Mouse (Mus musculus) midbrain, postnatal 0 days (tissue): ENCODE results near the gene Gm20388. TPM values are rescaled to one million over a fixed set of nuclear protein-coding genes. Genes with fewer than 3 reads are reported as not detected.
A peak's percentile ranks its signal among the peaks of the same experiment; 100 is the strongest.

ENCODE experiments used
- ATAC-seq: fragments of 200-750 bp; cut with Nextera tagmentation; 2 replicates; pipeline ENCODE4 v1.8.0; 2017; ENCODE audit warnings: moderate number of reproducible peaks, mild to moderate bottlenecking, moderate TSS enrichment, moderate library complexity; ENCODE audit not compliant: low FRiP score
- DNase-seq: peaks from one replicate; pipeline ENCODE4 v3.0.0-alpha.2; 2015; ENCODE audit warnings: low spot score
- H3K27ac ChIP-seq: fragments of 300-500 bp; sonication (generic); 2 replicates; pipeline ENCODE4 v1.5.1; 2014; ENCODE audit warnings: low read depth, mild to moderate bottlenecking, low read length, mixed read lengths
- H3K27me3 ChIP-seq: fragments of 300-500 bp; sonication (generic); 2 replicates; pipeline ENCODE4 v1.6.1; 2014; ENCODE audit warnings: low read length, control low read depth, mixed read lengths; ENCODE audit not compliant: insufficient read depth
- H3K36me3 ChIP-seq: fragments of 300-500 bp; sonication (generic); 2 replicates; pipeline ENCODE4 v1.6.1; 2014; ENCODE audit warnings: low read length, control low read depth, mixed read lengths; ENCODE audit not compliant: insufficient read depth
- H3K4me1 ChIP-seq: fragments of 300-500 bp; sonication (generic); 2 replicates; pipeline ENCODE4 v1.6.1; 2014; ENCODE audit warnings: mild to moderate bottlenecking, control low read depth, antibody characterized with exemption, low read length, mixed read lengths; ENCODE audit not compliant: insufficient read depth
- H3K4me2 ChIP-seq: fragments of 300-500 bp; sonication (generic); 2 replicates; pipeline ENCODE4 v1.6.1; 2014; ENCODE audit warnings: low read depth, mild to moderate bottlenecking, low read length, mixed read lengths; ENCODE audit not compliant: poor library complexity, severe bottlenecking
- H3K4me3 ChIP-seq: fragments of 300-500 bp; sonication (generic); 2 replicates; pipeline ENCODE4 v1.5.1; 2014; ENCODE audit warnings: low read depth, mild to moderate bottlenecking, low read length, moderate library complexity
- H3K9ac ChIP-seq: fragments of 300-500 bp; sonication (generic); replicated peaks from 2 replicates; pipeline ENCODE4 v1.6.1; 2014; ENCODE audit warnings: mild to moderate bottlenecking, low read length, moderate library complexity, mixed read lengths; ENCODE audit not compliant: poor library complexity, severe bottlenecking
- H3K9me3 ChIP-seq: fragments of 300-500 bp; sonication (generic); 2 replicates; pipeline ENCODE4 v1.6.1; 2016; ENCODE audit warnings: low read length, control low read depth
- CTCF ChIP-seq: IDR thresholded peaks from 2 replicates; pipeline ENCODE4 v1.5.1; 2016; ENCODE audit warnings: antibody characterized with exemption, mild to moderate bottlenecking
- WGBS: fragments of 180-500 bp; shearing (Covaris S2); extraction: QIAGEN DNeasy Blood & Tissue Kit; methylation state at CpG from one replicate; pipeline ENCODE4 v1.1.7; 2014; 5-methylcytosine and 5-hydroxymethylcytosine counted together
- polyA plus RNA-seq: library from polyadenylated mRNA; unstranded; fragments of >200 nt; fragmentation: Nextera tagmentation; extraction: Ambion mirVana; gene quantifications from 2 replicates; pipeline ENCODE4 v1.2.1, GENCODE M21; 2015
- total RNA-seq: library from RNA; depleted of rRNA; stranded (reverse); fragments of >200 nt; gene quantifications from 2 replicates; pipeline ENCODE4 v1.2.3, GENCODE M21; 2014

Gm20388 gene
- total and polyA plus RNA-seq, 2 experiments from 2014 or later: 74.2 TPM; not detected in 1

DNA sequence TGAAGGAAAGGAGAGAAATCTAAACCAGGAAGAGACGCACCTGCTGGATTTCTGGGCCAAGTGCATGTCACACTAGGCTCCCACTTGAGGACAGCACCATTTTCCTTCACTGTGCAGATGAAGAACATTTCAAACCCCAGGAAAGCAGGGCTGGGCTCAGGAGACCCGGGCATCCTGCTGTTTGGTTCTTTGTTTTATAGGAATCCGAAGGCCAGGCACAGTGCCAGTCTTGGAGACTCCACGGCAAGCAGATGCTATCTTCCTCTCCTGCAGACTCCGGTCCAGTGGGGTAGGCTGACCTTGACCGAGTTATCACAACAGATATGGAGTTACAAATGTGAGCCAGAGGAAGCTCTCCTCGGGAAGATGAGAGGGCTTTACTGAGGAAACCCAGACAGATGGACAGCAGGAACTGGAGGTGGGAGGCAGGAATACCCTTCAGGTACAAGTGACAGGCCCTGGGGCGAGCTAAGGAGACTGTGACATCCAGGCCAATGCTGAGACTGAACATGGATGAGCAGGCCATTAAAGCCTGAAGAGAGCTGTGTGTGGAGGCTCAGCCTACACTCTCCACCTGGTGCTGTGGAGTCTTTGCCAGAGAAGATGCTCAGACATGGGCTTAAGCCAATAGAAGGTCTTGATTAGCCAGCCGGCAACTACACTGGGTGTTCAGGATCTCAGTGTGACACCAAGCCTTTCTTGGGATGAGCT lies 4231.2 kb downstream of the Gm20388 start:
- no peak overlapping the region for H3K4me2 ChIP-seq
- H3K27ac ChIP-seq: no peak overlapping the region
- no peak overlapping the region for H3K4me3 ChIP-seq
- peak; percentile 67 for DNase-seq
- no peak for ATAC-seq
- no peak overlapping the region for H3K9ac ChIP-seq
- H3K4me1 ChIP-seq: peaks cover 9% of the 10 kb centered on the region; the same call in 1 of the 2 replicates
- TF ChIP-seq CTCF: no peak; the same call in 1 of the 2 replicates
- no peaks in the 10 kb centered on the region for H3K36me3 ChIP-seq
- no peaks in the 10 kb centered on the region for H3K27me3 ChIP-seq
- WGBS: 54% methylated on average over 9 of the region's 9 CpGs
- H3K9me3 ChIP-seq: no peaks in the 10 kb centered on the region

DNA sequence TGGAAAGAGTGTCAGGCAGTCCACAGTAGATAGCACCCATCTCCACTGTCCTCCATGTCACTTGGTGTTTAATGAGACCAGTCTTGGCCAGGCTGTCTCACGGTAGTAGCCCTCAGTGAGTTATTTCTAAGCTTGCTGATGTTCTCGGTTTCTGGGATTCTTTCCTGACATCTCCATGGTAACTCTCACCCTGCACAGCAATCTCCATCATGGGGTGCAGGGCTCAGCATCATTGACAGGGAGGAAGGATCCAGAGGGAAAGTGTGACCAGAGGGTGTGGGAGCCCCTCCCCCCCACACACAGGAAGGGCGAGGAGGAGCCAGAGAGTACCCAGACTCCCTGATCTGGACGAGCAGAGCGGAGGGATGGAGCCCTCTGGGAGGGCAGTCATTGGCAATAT lies 4232.4 kb downstream of the Gm20388 start:
- ATAC-seq: no peak

DNA sequence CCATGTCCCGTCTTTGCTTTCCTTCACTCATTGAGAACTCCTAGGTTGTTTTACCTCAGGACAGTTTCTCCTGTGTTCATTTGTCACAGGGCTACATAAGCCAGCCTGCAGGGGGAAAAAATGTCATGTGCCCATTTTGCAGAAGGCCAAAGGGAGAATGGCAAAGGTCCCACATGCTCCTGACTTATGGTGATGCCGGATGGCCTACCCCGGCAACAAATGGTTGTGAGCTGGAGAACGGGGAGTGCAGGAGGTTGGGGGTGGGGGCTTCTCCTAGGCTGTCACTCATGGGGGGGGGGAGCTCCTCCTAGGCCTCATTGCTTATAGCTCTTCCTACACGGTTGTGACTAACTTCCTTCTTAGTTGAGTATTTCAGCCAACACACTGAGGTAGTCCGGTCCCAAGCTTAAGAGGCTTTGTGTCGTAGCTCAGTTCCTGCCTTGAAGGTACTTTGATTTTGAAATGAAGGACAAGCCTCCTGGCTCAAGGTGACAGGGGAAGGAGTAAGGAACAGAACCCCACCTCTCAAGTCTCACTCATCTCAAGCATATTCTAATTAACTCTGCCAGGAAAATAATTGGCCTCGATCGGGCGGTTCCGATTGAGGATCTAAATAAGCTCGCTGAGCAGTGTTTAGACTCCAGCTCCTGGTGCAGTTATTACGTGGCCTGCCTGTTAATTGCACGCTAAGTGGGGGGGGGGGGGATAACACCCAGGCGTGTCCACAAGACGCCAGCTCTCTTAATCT lies 4233.4 kb downstream of the Gm20388 start:
- DNase-seq (no peak), ATAC-seq (no peak)
- 70% methylated on average over 16 of the region's 16 CpGs for WGBS
- Histone ChIP-seq H3K4me1 (peaks cover 9% of the 10 kb centered on the region; the same call in 1 of the 2 replicates), H3K27me3 (no peaks in the 10 kb centered on the region), H3K4me3 (no peak overlapping the region), H3K9me3 (no peaks in the 10 kb centered on the region), H3K9ac (no peak overlapping the region), H3K27ac (no peak overlapping the region), H3K36me3 (no peaks in the 10 kb centered on the region), H3K4me2 (no peak overlapping the region)
- no peak for TF ChIP-seq CTCF

More for the DNA sequence above, 4232.4 kb downstream of the Gm20388 start:
- Histone ChIP-seq H3K9ac (no peak overlapping the region), H3K27me3 (no peaks in the 10 kb centered on the region), H3K27ac (no peak overlapping the region), H3K4me2 (no peak overlapping the region), H3K9me3 (no peaks in the 10 kb centered on the region), H3K36me3 (no peaks in the 10 kb centered on the region), H3K4me1 (peaks cover 9% of the 10 kb centered on the region; the same call in 1 of the 2 replicates), H3K4me3 (no peak overlapping the region)
- TF ChIP-seq CTCF: no peak
- no peak for DNase-seq
- WGBS: 31% methylated on average over 5 of the region's 5 CpGs

DNA sequence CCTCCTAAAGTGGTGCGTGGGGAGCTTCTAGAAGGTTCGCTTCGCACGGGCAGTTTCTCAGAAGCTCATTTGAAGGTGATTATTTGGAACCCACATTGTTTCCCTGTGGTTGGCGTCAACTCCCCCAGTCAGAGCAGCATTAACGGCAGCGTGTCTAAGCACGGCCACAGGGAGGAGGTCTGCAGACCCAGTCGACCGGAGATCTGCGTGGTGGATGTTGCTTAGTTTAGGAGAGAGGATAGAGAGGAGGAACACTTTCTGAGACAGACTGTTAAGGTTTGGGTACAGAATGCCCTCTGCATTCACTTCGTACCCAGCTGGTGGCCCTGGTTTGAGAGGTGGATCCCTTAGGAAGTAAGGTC lies 4234.0 kb downstream of the Gm20388 start:
- H3K27me3 ChIP-seq: no peaks in the 10 kb centered on the region
- WGBS: 59% methylated on average over 12 of the region's 12 CpGs
- peak; percentile 46 for DNase-seq
- H3K4me1 ChIP-seq: peaks cover 9% of the 10 kb centered on the region; the same call in 1 of the 2 replicates
- H3K9me3 ChIP-seq: no peaks in the 10 kb centered on the region
- no peak overlapping the region for H3K27ac ChIP-seq
- H3K36me3 ChIP-seq: no peaks in the 10 kb centered on the region
- no peak overlapping the region for H3K9ac ChIP-seq
- no peak overlapping the region for H3K4me2 ChIP-seq
- ATAC-seq: no peak
- H3K4me3 ChIP-seq: no peak overlapping the region
- no peak for TF ChIP-seq CTCF

DNA sequence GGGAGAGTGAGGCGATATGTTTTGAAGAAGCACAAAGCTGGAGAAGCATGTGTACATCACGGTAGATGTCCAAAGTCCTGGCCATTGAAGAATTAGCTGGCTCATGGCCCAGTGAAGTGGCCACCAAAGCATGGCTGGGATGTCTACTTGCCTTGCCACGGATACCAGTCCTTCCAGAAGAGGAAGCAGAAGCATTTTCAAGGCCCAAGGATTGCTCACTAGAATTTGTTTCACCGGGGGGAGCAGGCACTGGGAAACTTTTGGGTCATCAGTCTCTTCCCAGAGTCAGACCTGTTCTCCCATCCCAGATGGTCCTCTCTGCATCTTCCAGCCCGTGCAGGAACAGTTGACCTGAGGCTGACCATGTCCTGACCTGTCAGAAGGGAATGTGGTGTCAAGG lies 4235.6 kb downstream of the Gm20388 start:
- no peak for TF ChIP-seq CTCF
- ATAC-seq (no peak), DNase-seq (no peak)
- no peak overlapping the region for H3K4me3 ChIP-seq
- H3K9ac ChIP-seq: no peak overlapping the region
- WGBS: 88% methylated on average over 5 of the region's 5 CpGs
- H3K36me3 ChIP-seq: no peaks in the 10 kb centered on the region
- no peak overlapping the region for H3K4me2 ChIP-seq
- H3K27me3 ChIP-seq: no peaks in the 10 kb centered on the region
- peaks cover 3% of the 10 kb centered on the region; the same call in 1 of the 2 replicates for H3K4me1 ChIP-seq
- no peaks in the 10 kb centered on the region for H3K9me3 ChIP-seq
- no peak overlapping the region for H3K27ac ChIP-seq

DNA sequence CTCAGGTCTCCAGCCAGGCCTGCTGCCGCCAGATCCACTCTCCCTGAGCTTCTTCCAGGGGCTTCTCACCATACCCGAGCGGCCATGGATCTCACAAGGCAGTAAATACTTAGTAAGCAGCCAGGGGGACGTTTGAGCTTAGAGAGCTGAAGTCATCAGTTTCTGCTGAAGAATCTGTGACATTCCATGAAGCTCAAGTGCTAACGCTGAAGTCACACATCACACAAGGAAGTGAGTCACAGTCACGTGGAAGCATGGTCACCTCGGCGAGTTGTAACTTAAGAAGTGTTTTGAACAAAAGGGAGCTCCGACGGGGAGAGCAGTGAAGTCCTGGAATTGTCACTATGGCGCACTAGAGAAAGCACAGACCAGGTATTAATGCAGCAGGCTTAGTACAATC lies 4239.4 kb downstream of the Gm20388 start:
- Histone ChIP-seq H3K9ac (no peak overlapping the region), H3K27me3 (no peaks in the 10 kb centered on the region), H3K36me3 (no peaks in the 10 kb centered on the region), H3K4me3 (no peak overlapping the region), H3K4me1 (no peaks in the 10 kb centered on the region), H3K27ac (no peak overlapping the region), H3K9me3 (no peaks in the 10 kb centered on the region), H3K4me2 (no peak overlapping the region)
- DNase-seq: no peak
- TF ChIP-seq CTCF: no peak
- ATAC-seq: no peak
- 84% methylated on average over 11 of the region's 11 CpGs for WGBS
